Mouse (Mus musculus) intestine, embryonic 16.5 days (tissue): ENCODE measurements around the gene Ccdc69. TPM values are rescaled to one million over a fixed set of nuclear protein-coding genes. Genes with fewer than 3 reads are reported as not detected.
"Not testable (repeated sequence)": the region's sequence is repeated elsewhere in the genome, so short reads cannot be mapped to it uniquely, and the experiment has no call there.

ENCODE experiments used
- ATAC-seq: fragments of 200-750 bp; cut with Nextera tagmentation; 2 replicates; pipeline ENCODE4 v1.8.0; 2017; ENCODE audit warnings: moderate TSS enrichment, moderate library complexity
- H3K27ac ChIP-seq: fragments of 300-500 bp; sonication (generic); 2 replicates; pipeline ENCODE4 v1.5.1; 2014; ENCODE audit warnings: mild to moderate bottlenecking, low read length
- H3K27me3 ChIP-seq: fragments of 300-500 bp; sonication (generic); replicated peaks from 2 replicates; pipeline ENCODE4 v1.6.1; 2014; ENCODE audit warnings: low read length, control low read depth, mixed read lengths; ENCODE audit not compliant: control insufficient read depth, insufficient read depth
- H3K36me3 ChIP-seq: fragments of 300-500 bp; sonication (generic); 2 replicates; pipeline ENCODE4 v1.6.1; 2014; ENCODE audit warnings: low read length, control low read depth; ENCODE audit not compliant: control insufficient read depth, insufficient read depth
- H3K4me1 ChIP-seq: fragments of 300-500 bp; sonication (generic); 2 replicates; pipeline ENCODE4 v1.6.1; 2014; ENCODE audit warnings: low read length, control low read depth, mixed read lengths; ENCODE audit not compliant: control insufficient read depth, insufficient read depth
- H3K4me2 ChIP-seq: fragments of 300-500 bp; sonication (generic); 2 replicates; pipeline ENCODE4 v1.6.1; 2014; ENCODE audit warnings: low read depth, low read length, control low read depth
- H3K4me3 ChIP-seq: fragments of 300-500 bp; sonication (generic); 2 replicates; pipeline ENCODE4 v1.5.1; 2014; ENCODE audit warnings: mild to moderate bottlenecking, low read length
- H3K9ac ChIP-seq: fragments of 300-500 bp; sonication (generic); 2 replicates; pipeline ENCODE4 v1.6.1; 2014; ENCODE audit warnings: low read depth, low read length
- H3K9me3 ChIP-seq: fragments of 300-500 bp; sonication (generic); 2 replicates; pipeline ENCODE4 v1.6.1; 2016; ENCODE audit warnings: low read length, control low read depth; ENCODE audit not compliant: control insufficient read depth
- WGBS: fragments of 180-500 bp; shearing (Covaris S2); extraction: QIAGEN DNeasy Blood & Tissue Kit; methylation state at CpG from one replicate; pipeline ENCODE4 v1.1.7; 2014; 5-methylcytosine and 5-hydroxymethylcytosine counted together
- polyA plus RNA-seq: library from polyadenylated mRNA; unstranded; fragments of >200 nt; fragmentation: Nextera tagmentation; extraction: Ambion mirVana; gene quantifications from 2 replicates; pipeline ENCODE4 v1.2.1, GENCODE M21; 2015

The Ccdc69 gene
- 2.3 and 3.0 TPM in 2 replicates for polyA plus RNA-seq

GRCm38 (mm10) chr11:55077331-55078231 lies at the start of gene Ccdc69:
Gene Ccdc69 (minus strand): TSS chr11:55078131.
- Histone ChIP-seq H3K9ac (peak within 1 kb of the TSS; percentile 70), H3K9me3 (no peaks in the 10 kb centered on the region), H3K36me3 (no peaks in the 10 kb centered on the region), H3K27ac (peak within 1 kb of the TSS; percentile 23; the same call in 1 of the 2 replicates), H3K27me3 (no peaks in the 10 kb centered on the region), H3K4me1 (peaks cover 20% of the 10 kb centered on the region), H3K4me2 (peak within 1 kb of the TSS; percentile 98), H3K4me3 (peak within 1 kb of the TSS; percentile 58)
- ATAC-seq = peak; percentile 84
- WGBS = under 1% methylated on average over 50 of the region's 50 CpGs

GRCm38 (mm10) chr11:55126663-55127062 lies 48.7 kb upstream of the Ccdc69 start:
- ATAC-seq = no peak
- Histone ChIP-seq H3K4me2 (no peak overlapping the region), H3K36me3 (no peaks in the 10 kb centered on the region), H3K27ac (no peak overlapping the region), H3K4me1 (no peaks in the 10 kb centered on the region), H3K9ac (no peak overlapping the region), H3K27me3 (no peaks in the 10 kb centered on the region), H3K9me3 (no peaks in the 10 kb centered on the region), H3K4me3 (no peak overlapping the region)
- WGBS = 60% methylated on average over 3 of the region's 3 CpGs

- WGBS = 83% methylated on average over 1 of the region's 1 CpGs
- H3K27ac ChIP-seq = no peak overlapping the region
These were observed 43.5 kb upstream of the Ccdc69 start for GRCm38 (mm10) chr11:55121430-55121829.

GRCm38 (mm10) chr11:55120821-55121271 lies 42.9 kb upstream of the Ccdc69 start:
- Histone ChIP-seq H3K4me1 (no peaks in the 10 kb centered on the region), H3K36me3 (no peaks in the 10 kb centered on the region), H3K9me3 (no peaks in the 10 kb centered on the region), H3K4me3 (no peak overlapping the region), H3K27ac (no peak overlapping the region; the same call in 1 of the 2 replicates), H3K9ac (no peak overlapping the region), H3K27me3 (no peaks in the 10 kb centered on the region), H3K4me2 (no peak overlapping the region)
- WGBS = 63% methylated on average over 8 of the region's 8 CpGs
- no peak for ATAC-seq

More at GRCm38 (mm10) chr11:55121430-55121829, 43.5 kb upstream of the Ccdc69 start:
- Histone ChIP-seq H3K27me3 (no peaks in the 10 kb centered on the region), H3K4me3 (no peak overlapping the region), H3K9ac (no peak overlapping the region), H3K9me3 (no peaks in the 10 kb centered on the region), H3K4me1 (no peaks in the 10 kb centered on the region), H3K4me2 (no peak overlapping the region), H3K36me3 (no peaks in the 10 kb centered on the region)
- no peak for ATAC-seq

GRCm38 (mm10) chr11:55120279-55120678 lies 42.3 kb upstream of the Ccdc69 start:
- Histone ChIP-seq H3K9me3 (no peaks in the 10 kb centered on the region), H3K4me1 (no peaks in the 10 kb centered on the region), H3K27me3 (no peaks in the 10 kb centered on the region), H3K4me3 (no peak overlapping the region), H3K36me3 (no peaks in the 10 kb centered on the region), H3K4me2 (no peak overlapping the region), H3K27ac (no peak overlapping the region), H3K9ac (no peak overlapping the region)
- no peak for ATAC-seq

GRCm38 (mm10) chr11:55117031-55117430 lies 39.1 kb upstream of the Ccdc69 start:
- H3K4me1 ChIP-seq = no peaks in the 10 kb centered on the region
- 90% methylated on average over 2 of the region's 2 CpGs for WGBS
- H3K4me2 ChIP-seq = no peak overlapping the region
- H3K9me3 ChIP-seq = no peaks in the 10 kb centered on the region
- ATAC-seq = no peak
- H3K27ac ChIP-seq = no peak overlapping the region
- no peaks in the 10 kb centered on the region for H3K36me3 ChIP-seq
- no peak overlapping the region for H3K9ac ChIP-seq
- no peak overlapping the region for H3K4me3 ChIP-seq
- H3K27me3 ChIP-seq = no peaks in the 10 kb centered on the region

- no peak overlapping the region for H3K9ac ChIP-seq
- no peaks in the 10 kb centered on the region for H3K4me1 ChIP-seq
- H3K36me3 ChIP-seq = no peaks in the 10 kb centered on the region
- H3K27ac ChIP-seq = no peak overlapping the region
- H3K4me2 ChIP-seq = no peak overlapping the region
- H3K9me3 ChIP-seq = no peaks in the 10 kb centered on the region
- no peak overlapping the region for H3K4me3 ChIP-seq
- ATAC-seq = no peak
- WGBS = 89% methylated on average over 3 of the region's 3 CpGs
- H3K27me3 ChIP-seq = no peaks in the 10 kb centered on the region
These were observed 38.1 kb upstream of the Ccdc69 start for GRCm38 (mm10) chr11:55116004-55116403.

GRCm38 (mm10) chr11:55114291-55114690 lies 36.4 kb upstream of the Ccdc69 start:
- no peak overlapping the region for H3K27ac ChIP-seq
- H3K36me3 ChIP-seq = no peaks in the 10 kb centered on the region
- H3K9me3 ChIP-seq = no peaks in the 10 kb centered on the region
- H3K4me2 ChIP-seq = no peak overlapping the region
- no peaks in the 10 kb centered on the region for H3K27me3 ChIP-seq
- no peak overlapping the region for H3K4me3 ChIP-seq
- no peak overlapping the region for H3K9ac ChIP-seq
- ATAC-seq = 0 out of 2 replicates have a peak, but pooled peaks have one; percentile 9
- H3K4me1 ChIP-seq = peaks cover 5% of the 10 kb centered on the region; the same call in 1 of the 2 replicates
- 70% methylated on average over 2 of the region's 2 CpGs for WGBS

GRCm38 (mm10) chr11:55113861-55114250 lies 35.9 kb upstream of the Ccdc69 start:
- not testable (repeated sequence) for H3K4me2 ChIP-seq, H3K4me1 ChIP-seq, H3K36me3 ChIP-seq, H3K27ac ChIP-seq, H3K9me3 ChIP-seq, H3K9ac ChIP-seq, H3K27me3 ChIP-seq, H3K4me3 ChIP-seq
- 16% methylated on average over 4 of the region's 4 CpGs for WGBS
- ATAC-seq = 0 out of 2 replicates have a peak, but pooled peaks have one; percentile 3
